Mouse (Mus musculus) cerebellum, postnatal 36 days (tissue): ENCODE data around the gene Tcap.
"Not testable (repeated sequence)": the region's sequence is repeated elsewhere in the genome, so short reads cannot be mapped to it uniquely, and the experiment has no call there.

ENCODE experiments used
- DNase-seq, 2 experiments: peaks; one replicate each; pipeline ENCODE4 v3.0.0; 2021 to 2022; ENCODE audit warnings: mixed read lengths in 2 of 2

Tcap gene

GRCm38 (mm10) chr11:98382405-98382804, 1.2 kb upstream of the Tcap start:
- DNase-seq = not testable (repeated sequence)

GRCm38 (mm10) chr11:98384216-98384615, 605 bp downstream of the Tcap start:
- DNase-seq = no peak

GRCm38 (mm10) chr11:98384721-98385637, 1.4 kb downstream of the Tcap start:
- no peak for DNase-seq

DNA sequence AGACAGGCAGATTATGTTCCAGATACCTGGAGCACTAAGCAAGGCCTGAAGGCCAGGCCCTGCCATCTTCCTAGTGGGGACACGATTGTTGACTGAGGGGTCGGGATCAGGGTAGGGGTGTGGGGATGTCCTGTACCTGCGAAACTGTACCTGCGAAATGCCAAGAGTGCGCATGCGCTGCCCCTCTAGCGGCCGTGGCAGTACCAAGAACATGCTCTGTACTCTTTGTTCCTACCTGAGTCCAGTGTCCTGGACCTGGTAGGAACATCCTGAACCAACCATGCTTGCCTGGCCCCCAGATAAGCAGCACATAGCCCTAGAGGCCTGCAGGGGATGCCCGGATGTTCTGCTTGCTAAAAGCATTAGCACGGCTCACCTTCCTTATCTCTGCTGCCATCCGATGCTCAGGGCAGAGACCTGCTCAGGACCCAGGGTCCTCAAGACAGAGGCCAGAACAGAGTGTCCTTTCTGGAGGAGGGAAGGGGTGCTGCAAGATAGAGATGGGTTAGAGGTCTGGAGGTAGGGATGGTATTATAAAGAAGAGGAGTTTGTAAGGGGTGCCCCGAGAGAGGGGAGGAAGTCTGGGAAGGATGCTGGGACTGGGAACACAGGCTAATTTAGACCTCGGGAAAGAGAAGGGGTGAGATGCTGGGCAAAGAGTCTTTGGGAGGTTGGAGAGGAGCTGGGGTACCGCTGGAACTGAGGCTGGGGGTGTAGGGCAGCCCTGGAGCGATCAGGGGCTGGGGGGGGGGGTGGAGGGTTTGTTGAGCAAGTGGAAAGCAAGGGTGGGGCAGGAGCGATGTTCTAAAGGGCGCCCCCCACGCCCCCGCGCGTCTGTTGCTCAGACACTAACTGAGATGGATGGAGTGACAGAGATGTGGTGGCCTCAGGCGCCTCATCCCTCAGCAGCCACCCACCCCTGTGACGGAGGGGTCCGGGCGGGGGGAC, 2.3 kb downstream of the Tcap start, which contains the start of gene Pnmt:
Pnmt (plus strand) TSS at position 813 of the 948 bp plus-strand sequence.
- DNase-seq = no peak

DNA sequence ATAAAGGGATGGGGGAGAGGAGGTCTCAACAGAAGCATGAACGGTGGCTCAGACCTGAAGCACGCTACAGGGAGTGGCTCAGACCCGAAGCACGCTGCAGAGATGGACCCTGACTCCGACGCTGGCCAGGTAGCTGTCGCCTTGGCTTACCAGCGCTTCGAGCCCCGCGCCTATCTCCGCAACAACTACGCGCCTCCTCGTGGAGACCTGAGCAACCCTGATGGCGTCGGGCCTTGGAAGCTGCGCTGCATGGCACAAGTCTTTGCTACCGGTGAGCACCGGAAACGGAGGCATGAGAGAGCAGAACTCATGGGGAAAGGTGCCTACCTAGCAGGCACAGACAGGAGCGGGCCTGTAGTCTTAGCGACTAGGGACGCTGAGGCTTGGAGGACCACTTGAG, 3.0 kb downstream of the Tcap start:
- no peak for DNase-seq

- no peak for DNase-seq
These were observed 3.5 kb downstream of the Tcap start for GRCm38 (mm10) chr11:98387056-98387577.

DNA sequence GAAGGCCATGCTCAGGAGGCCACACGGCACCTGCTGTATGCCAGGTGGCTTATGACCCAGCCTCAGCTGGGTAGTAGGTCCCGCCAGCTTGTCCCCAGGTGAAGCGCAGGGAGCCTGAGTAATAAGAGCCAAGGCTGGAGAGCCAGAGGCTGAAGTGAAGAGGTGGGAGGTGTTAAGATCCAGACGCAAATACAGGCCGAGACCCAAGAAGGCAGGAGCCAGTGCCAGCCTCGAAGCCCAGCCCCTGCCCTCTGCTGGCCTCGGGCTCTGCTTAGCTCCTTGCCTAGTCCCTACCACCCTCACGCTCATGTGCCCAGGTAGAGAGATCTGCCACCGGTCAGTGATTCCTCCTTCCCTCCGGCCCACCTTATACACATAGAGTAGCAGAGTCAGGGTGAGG, 4.7 kb downstream of the Tcap start:
- no peak for DNase-seq

DNA sequence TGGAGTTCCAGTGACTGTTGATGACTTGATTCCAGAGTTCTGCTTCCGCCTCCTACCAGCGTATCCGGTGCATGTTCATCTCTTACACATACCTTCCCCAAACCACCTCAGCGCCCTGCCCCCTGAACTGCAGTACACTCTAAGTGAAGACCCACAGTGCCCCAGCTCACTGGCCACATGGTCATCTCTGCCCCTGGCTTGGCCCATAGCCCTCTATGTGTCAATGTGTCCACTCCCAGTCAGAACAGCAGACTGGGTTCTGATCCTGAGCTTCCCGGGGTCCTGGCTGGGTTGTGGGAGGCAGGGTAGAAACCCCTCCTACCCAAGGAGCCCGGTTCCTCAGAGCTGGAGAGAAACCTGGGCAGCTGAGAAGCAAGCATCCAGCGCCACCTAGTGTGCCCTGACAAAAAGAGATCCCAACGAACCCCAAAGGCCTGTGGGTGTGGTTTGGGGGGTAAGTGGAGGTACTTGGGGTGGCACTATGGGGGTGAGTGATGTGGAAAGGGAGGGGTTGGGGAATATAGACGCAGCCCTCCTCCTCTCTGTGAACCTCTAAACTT, 5.7 kb downstream of the Tcap start:
- DNase-seq = peak; percentile 60 to 66

DNA sequence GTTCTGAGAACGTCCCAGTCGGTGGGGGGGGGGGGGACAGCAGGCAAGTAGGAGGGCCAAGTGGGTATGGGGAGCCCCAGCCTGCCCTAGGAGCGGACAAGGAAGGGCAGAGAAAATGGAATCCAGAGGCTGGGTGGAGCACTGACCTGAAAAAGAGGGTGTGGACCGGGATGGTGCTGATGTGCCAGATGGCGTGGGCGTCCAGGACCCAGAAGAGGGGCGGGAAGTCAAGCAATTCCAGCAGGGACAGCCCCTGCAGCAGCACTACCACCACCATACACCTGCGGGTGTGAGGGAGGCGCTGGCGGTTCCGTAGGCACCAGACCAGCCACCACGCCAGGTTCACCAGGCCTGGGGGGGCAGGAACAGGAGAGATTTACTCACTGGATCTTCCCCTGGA, 6.5 kb downstream of the Tcap start:
- DNase-seq = no peak

DNA sequence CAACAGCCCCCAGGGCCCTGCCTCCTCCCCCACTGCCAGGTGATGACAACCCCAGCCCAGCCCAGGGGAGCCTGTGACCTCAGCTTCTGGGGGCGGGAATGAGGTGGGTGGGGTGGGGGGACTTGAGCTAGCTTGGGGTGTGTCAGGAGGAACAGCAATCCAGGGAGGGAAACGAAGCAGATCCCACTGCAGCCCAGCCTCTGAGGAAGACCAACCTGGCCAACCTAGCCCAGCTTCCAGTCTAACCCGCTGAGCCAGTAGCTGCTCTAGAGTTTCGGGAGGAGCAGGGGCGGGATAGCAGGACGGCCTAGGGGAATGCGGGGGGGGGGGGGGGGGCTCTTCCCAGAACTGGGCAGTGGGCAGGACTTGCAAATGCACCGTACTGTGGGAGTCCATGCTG, 8.4 kb downstream of the Tcap start:
- no peak for DNase-seq

GRCm38 (mm10) chr11:98392645-98393044, 9.0 kb downstream of the Tcap start:
- no peak for DNase-seq

- no peak for DNase-seq
These were observed 9.7 kb downstream of the Tcap start for GRCm38 (mm10) chr11:98393317-98393716.

DNA sequence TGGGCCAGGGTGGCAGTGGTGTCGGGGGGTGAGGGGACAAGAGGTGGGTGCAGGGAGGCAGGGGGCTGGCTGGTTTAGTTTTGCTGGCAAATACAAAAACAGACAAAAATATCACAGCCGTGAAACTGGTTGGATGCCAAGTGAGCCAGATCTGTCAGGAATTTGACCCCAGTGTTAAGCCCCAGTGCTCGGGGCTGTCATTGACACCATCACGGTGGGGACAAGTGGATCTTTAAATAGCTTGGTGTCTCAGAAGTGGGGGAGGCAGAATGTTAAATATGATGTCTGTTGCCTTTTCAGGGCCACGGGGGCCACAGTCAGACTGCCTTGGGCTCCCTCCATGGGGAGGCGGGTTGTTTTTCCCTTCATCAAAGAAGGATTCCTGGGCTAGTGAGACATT, 10.7 kb downstream of the Tcap start:
- no peak for DNase-seq

DNA sequence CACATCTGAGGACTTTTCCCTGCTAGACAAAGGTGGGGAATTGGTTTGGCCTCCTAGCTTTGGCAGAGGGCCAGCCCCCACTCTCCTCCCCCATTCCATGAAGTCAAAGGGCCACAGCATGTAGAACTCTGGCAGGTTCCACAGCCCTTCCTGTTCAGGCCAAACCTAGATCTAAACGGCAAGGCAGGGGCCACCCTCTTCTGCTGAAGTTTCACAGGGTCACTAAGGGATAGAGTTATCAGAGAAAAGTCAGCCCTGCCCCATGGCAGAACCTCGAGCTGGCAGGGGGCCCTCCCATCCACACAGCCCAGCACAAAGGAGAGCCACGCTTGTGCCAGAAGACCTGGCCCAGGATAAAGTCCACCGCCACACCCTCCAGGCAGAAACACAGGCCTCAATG, 11.4 kb downstream of the Tcap start:
- no peak for DNase-seq

GRCm38 (mm10) chr11:98397946-98398345, 14.3 kb downstream of the Tcap start:
- DNase-seq = no peak

- peak; percentile 87 for DNase-seq
These were observed 16.6 kb downstream of the Tcap start, which contains the start of gene Pgap3 for GRCm38 (mm10) chr11:98400161-98400726. Gene Pgap3 (minus strand): TSS chr11:98400490.

- DNase-seq = no peak
These were observed 17.2 kb downstream of the Tcap start for GRCm38 (mm10) chr11:98400816-98401215.

DNA sequence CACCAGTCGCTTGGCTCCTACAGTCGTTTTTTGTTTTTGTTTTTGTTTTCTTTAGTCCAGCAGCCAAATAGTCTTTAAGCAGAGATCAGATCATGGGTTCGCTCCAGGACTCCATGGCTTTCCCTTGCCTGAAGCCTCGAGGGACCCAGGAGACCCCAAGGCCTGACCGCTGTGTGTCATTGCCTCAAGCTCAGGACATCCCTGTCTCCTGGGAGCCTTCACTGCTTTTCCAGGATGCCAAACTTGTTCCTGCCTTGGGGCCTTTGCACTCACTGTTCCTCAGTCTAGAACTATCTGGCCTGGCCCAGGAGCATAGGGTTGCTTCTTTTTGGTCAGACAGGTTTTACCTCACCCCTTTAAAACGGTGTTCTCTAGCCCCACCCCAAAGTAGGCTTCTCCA, 23.0 kb downstream of the Tcap start:
- DNase-seq = no peak

GRCm38 (mm10) chr11:98408872-98409271, 25.3 kb downstream of the Tcap start:
- no peak for DNase-seq

DNA sequence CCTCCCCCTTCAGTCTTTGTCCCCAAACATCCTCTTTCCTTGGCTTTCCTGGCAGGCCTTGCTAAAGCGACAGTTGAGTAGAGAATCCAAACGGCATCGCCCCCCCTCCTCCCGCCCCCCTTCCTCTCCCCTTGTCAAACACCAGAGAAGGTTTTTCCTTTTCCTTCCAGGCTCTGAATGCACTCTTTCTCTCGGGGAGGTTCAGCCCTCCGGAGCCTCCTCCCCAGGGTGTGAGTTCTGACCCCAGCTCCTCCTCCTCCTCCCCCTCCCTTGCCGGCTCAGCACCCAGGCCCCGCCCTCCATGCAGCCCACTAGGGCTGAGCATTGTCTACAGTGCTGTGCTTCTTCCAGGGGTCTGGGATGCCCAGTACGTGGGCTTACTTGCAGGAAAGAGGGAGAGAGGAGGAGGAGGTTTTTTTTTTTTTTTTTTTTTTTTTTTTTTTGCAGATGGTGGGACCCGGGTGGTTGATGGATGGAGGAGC, 25.8 kb downstream of the Tcap start:
- no peak for DNase-seq

- DNase-seq = no peak
These were observed 28.7 kb downstream of the Tcap start, which contains the start of gene Erbb2 for GRCm38 (mm10) chr11:98412273-98412796. Gene Erbb2 (plus strand): TSS chr11:98412470.

- no peak for DNase-seq
These were observed 29.2 kb downstream of the Tcap start for GRCm38 (mm10) chr11:98412797-98413301.
